Mouse (Mus musculus): ENCODE measurements around the gene Zfp260. TPM values are rescaled to one million over a fixed set of nuclear protein-coding genes. Genes with fewer than 3 reads are reported as not detected.
"Not testable (repeated sequence)": the region's sequence is repeated elsewhere in the genome, so short reads cannot be mapped to it uniquely, and the experiment has no call there.

Zfp260 gene
- polyA plus RNA-seq, 1 experiment from 2014 or later: 55.7 TPM

- ChIA-PET POLR2A (no interaction called here), CTCF (interaction anchor here (2.0 kb wide), 1 partner anchor 78 kb away, joined by 6 read pairs; no protein-coding TSS in a partner anchor)
- in situ Hi-C loops (cut with MboI; ENCODE audit: low pct_unique_long_range_greater_than_20kb): no loop called here
- no peaks in the 10 kb centered on the region for H3K27me3 ChIP-seq
- TF ChIP-seq CTCF (IDR thresholded peaks at IDR 0.05): no peak
- DNase-seq (ENCODE audit: low read depth, low spot score) (peak; percentile 79), ATAC-seq (peak; percentile 85)
Measured at GRCm38 (mm10) chr7:30090092-30090969, 4.2 kb upstream of the Zfp260 start, which contains the start of the genes Gm26920 and Zfp566. TSS of gene Gm26920 (minus strand) at chr7:30090410. TSS of gene Zfp566 (minus strand) at chr7:30090527.

GRCm38 (mm10) chr7:30090970-30091585 lies 3.5 kb upstream of the Zfp260 start:
- TF ChIP-seq CTCF (IDR thresholded peaks at IDR 0.05): peak; percentile 68
- ChIA-PET CTCF (interaction anchor here (2.0 kb wide), 1 partner anchor 78 kb away, joined by 6 read pairs; no protein-coding TSS in a partner anchor), POLR2A (interaction anchor here (0.9 kb wide), 1 partner anchor 31 kb away, joined by 3 read pairs; the partner anchor contains the start of gene Zfp382)
- H3K27me3 ChIP-seq: no peaks in the 10 kb centered on the region
- in situ Hi-C loops (cut with MboI; ENCODE audit: low pct_unique_long_range_greater_than_20kb): no loop called here
- DNase-seq (ENCODE audit: low read depth, low spot score): no peak
- ATAC-seq: no peak

- POLR2A ChIA-PET: no interaction called here
Measured at GRCm38 (mm10) chr7:30092666-30093065, 1.9 kb upstream of the Zfp260 start.

GRCm38 (mm10) chr7:30093918-30094415 lies 610 bp upstream of the Zfp260 start:
- TF ChIP-seq CTCF (IDR thresholded peaks at IDR 0.05): no peak
- no peak for DNase-seq (ENCODE audit: low read depth, low spot score)
- no peak for ATAC-seq
- in situ Hi-C loops (cut with MboI; ENCODE audit: low pct_unique_long_range_greater_than_20kb): no loop called here
- CTCF ChIA-PET: interaction anchor here (0.9 to 2.1 kb wide), 4 partner anchors 9 to 111 kb away, joined by 3 to 5 read pairs (median 4); no protein-coding TSS in a partner anchor
- POLR2A ChIA-PET: no interaction called here
- H3K27me3 ChIP-seq: no peaks in the 10 kb centered on the region

More at GRCm38 (mm10) chr7:30092666-30093065, 1.9 kb upstream of the Zfp260 start:
- CTCF ChIA-PET: interaction anchor here (0.8 to 1.7 kb wide), 2 partner anchors 21 to 80 kb away, joined by 3 to 5 read pairs; no protein-coding TSS in a partner anchor
- DNase-seq (ENCODE audit: low read depth, low spot score): no peak
- ATAC-seq: no peak
- no peak for TF ChIP-seq CTCF (IDR thresholded peaks at IDR 0.05)
- in situ Hi-C loops (cut with MboI; ENCODE audit: low pct_unique_long_range_greater_than_20kb): no loop called here
- H3K27me3 ChIP-seq: no peaks in the 10 kb centered on the region

GRCm38 (mm10) chr7:30095551-30096125 lies 1.1 kb downstream of the Zfp260 start:
- ChIA-PET POLR2A (interaction anchor here (0.6 to 1.6 kb wide), 7 partner anchors 13 to 223 kb away, joined by 3 to 7 read pairs (median 4); no protein-coding TSS in a partner anchor), CTCF (interaction anchor here (1.0 kb wide), 1 partner anchor 115 kb away, joined by 4 read pairs; no protein-coding TSS in a partner anchor)
- in situ Hi-C loops (cut with MboI; ENCODE audit: low pct_unique_long_range_greater_than_20kb): no loop called here
- no peak for TF ChIP-seq CTCF (IDR thresholded peaks at IDR 0.05)
- ATAC-seq (no peak), DNase-seq (ENCODE audit: low read depth, low spot score) (no peak)
- H3K27me3 ChIP-seq: no peaks in the 10 kb centered on the region

- no peak for DNase-seq (ENCODE audit: low read depth, low spot score)
- no peak for ATAC-seq
- ChIA-PET CTCF (interaction anchor here (0.8 kb wide), 1 partner anchor 28 kb away, joined by 3 read pairs; no protein-coding TSS in a partner anchor), POLR2A (no interaction called here)
- no peak for TF ChIP-seq CTCF (IDR thresholded peaks at IDR 0.05)
- in situ Hi-C loops (cut with MboI; ENCODE audit: low pct_unique_long_range_greater_than_20kb): no loop called here
- H3K27me3 ChIP-seq: no peaks in the 10 kb centered on the region
Measured at GRCm38 (mm10) chr7:30099297-30099696, 4.7 kb downstream of the Zfp260 start.

- in situ Hi-C loops (cut with MboI; ENCODE audit: low pct_unique_long_range_greater_than_20kb): no loop called here
- H3K27me3 ChIP-seq: no peaks in the 10 kb centered on the region
- ChIA-PET CTCF (no interaction called here), POLR2A (no interaction called here)
- DNase-seq (ENCODE audit: low read depth, low spot score): no peak
- ATAC-seq: no peak
- no peak for TF ChIP-seq CTCF (IDR thresholded peaks at IDR 0.05)
Measured at GRCm38 (mm10) chr7:30116076-30116475, 21.5 kb downstream of the Zfp260 start.

GRCm38 (mm10) chr7:30117935-30118334 lies 23.4 kb downstream of the Zfp260 start:
- DNase-seq (ENCODE audit: low read depth, low spot score); ATAC-seq; POLR2A ChIA-PET; H3K27me3 ChIP-seq; in situ Hi-C loops (cut with MboI; ENCODE audit: low pct_unique_long_range_greater_than_20kb): not testable (repeated sequence)
- CTCF ChIA-PET: interaction anchor here (1.1 kb wide), 1 partner anchor 50 kb away, joined by 3 read pairs; no protein-coding TSS in a partner anchor

GRCm38 (mm10) chr7:30121308-30122187 lies 27.0 kb downstream of the Zfp260 start, which contains the start of gene Zfp382:
TSS of gene Zfp382 (plus strand) at chr7:30121942.
- in situ Hi-C loops (cut with MboI; ENCODE audit: low pct_unique_long_range_greater_than_20kb): no loop called here
- peak; percentile 33 for DNase-seq (ENCODE audit: low read depth, low spot score)
- peak; percentile 93 for ATAC-seq
- TF ChIP-seq CTCF (IDR thresholded peaks at IDR 0.05): no peak
- ChIA-PET POLR2A (interaction anchor here (0.6 to 1.1 kb wide), 2 partner anchors 26 to 30 kb away, joined by 3 read pairs; no protein-coding TSS in a partner anchor), CTCF (no interaction called here)
- no peaks in the 10 kb centered on the region for H3K27me3 ChIP-seq
